Comparison of ENCODE assay signal across 7 mouse cellular contexts in the genomic region with DNA sequence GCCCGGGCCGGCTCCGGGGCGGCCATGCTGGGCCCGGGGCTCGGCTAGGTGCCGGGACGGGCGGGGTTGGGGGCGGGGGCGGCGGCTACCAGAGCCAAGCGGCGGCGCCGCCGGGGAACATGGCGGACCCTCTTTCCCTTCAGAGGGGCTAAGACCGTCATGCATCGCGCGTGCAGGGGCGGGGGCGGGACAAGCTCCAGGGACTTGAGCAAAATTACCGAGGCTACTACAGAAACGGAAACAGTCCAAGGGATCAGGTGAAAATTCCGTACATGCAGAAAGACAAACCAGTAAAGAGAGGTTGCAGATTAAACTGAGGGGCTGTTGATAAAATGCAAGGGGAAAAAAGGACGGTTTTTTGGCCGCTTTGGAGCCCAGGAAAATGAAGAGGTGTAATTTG. TPM values are rescaled to one million over a fixed set of nuclear protein-coding genes. Genes with fewer than 3 reads are reported as not detected.
A peak's percentile ranks its signal among the peaks of the same experiment; 100 is the strongest.
DNase-seq lines count a peak whose midpoint lies in the region; ATAC-seq lines count a peak whose summit lies in the region.

A gene (minus strand): TSS at position 159 of the 400 bp plus-strand sequence.

- ATAC-seq in megakaryocyte-erythroid progenitor cell, adult 5-6 weeks (replicated peaks; ENCODE audit: low FRiP score, low TSS enrichment, poor library complexity, severe bottlenecking): peak; percentile 74

- intact Hi-C loops in left cerebral cortex, postnatal 10 days (cut with DNase I): no loop called here

- DNase-seq in adipocyte (ENCODE audit: low spot score): peak; percentile 84
- peak; percentile 52 to 77 for DNase-seq in cerebellum, postnatal 4 days (ENCODE audit: low spot score in 2 of 2)
- peak; percentile 82 for DNase-seq in gastrocnemius, adult 18-20 months (ENCODE audit: low spot score)
- DNase-seq in hindlimb bud, embryonic 11.5 days (ENCODE audit: extremely low spot score, low read depth, low spot score): peak; percentile 70
- peak; percentile 78 to 90 for DNase-seq in left cerebral cortex, postnatal 10 days (ENCODE audit: extremely low spot score in 1 of 2, low spot score in 2 of 2)
- DNase-seq in right cerebral cortex, postnatal 25 days: peak; percentile 83

RNA-seq across cellular contexts. Expression of the gene that starts here (rescaled TPM):
- total RNA-seq in gastrocnemius, adult 18-20 months (2021): 100 to 1,000 TPM; 190 to 204 TPM
- total RNA-seq in left cerebral cortex, postnatal 10 days (2021): 100 to 1,000 TPM; 434 TPM
- total RNA-seq in megakaryocyte-erythroid progenitor cell, adult 5-6 weeks (2014; fragmentation: Nextera tagmentation): 114 and 135 TPM in 2 replicates
- 60.1 and 69.9 TPM in 2 replicates for total RNA-seq in megakaryocyte-erythroid progenitor cell, adult 5-6 weeks (2017)

Comparison
In these comparisons a context has a peak if more than half of its experiments do, and no peak if none do; other contexts are left out.
1. Peak in every context shown above with its lines: DNase-seq and ATAC-seq.